Mouse (Mus musculus) small intestine, adult 2 months (tissue): Measurements from ENCODE around the gene Slc28a1.

Source experiments
- CTCF ChIP-seq: fragments of 200-500 bp; IDR thresholded peaks from 2 replicates; pipeline ENCODE4 v1.5.1; 2012; ENCODE audit warnings: low read depth, mild to moderate bottlenecking, control low read depth, inconsistent platforms, low read length, moderate library complexity, mixed read lengths; ENCODE audit not compliant: insufficient replicate concordance, insufficient read length; ENCODE audit errors: extremely low read depth
- POLR2A ChIP-seq: fragments of 200-500 bp; IDR thresholded peaks from 2 replicates; pipeline ENCODE4 v1.6.1; 2012; ENCODE audit warnings: low read depth, mild to moderate bottlenecking, control low read depth, inconsistent platforms, low read length, moderate library complexity

DNA sequence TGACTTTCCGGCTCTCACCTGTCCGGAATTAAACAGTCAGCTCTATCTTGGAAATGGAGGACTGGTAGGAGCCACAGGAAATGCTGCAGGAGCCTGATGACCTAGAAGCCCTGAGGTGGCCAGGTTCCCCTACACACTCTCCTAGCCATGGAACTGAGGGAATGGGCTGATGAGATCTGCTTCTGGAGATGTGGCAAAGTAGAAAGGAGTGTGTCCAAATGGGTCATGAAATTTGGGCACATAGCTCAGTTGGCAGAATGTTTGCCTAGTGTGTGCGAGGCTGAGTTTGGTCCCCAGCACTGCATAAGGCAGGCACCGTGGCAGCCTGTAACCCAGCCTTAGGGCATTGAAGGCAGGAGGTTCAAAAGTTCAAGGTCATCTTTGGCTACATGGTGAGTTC is 3.8 kb upstream of the Slc28a1 start:
- no peak for TF ChIP-seq POLR2A
- no peak for TF ChIP-seq CTCF
